Mouse (Mus musculus) small intestine, adult 2 months (tissue): ENCODE results near the gene Flot2.

Source experiments
- CTCF ChIP-seq: fragments of 200-500 bp; IDR thresholded peaks from 2 replicates; pipeline ENCODE4 v1.5.1; 2012; ENCODE audit warnings: low read depth, mild to moderate bottlenecking, control low read depth, inconsistent platforms, low read length, moderate library complexity, mixed read lengths; ENCODE audit not compliant: insufficient replicate concordance, insufficient read length; ENCODE audit errors: extremely low read depth
- POLR2A ChIP-seq: fragments of 200-500 bp; IDR thresholded peaks from 2 replicates; pipeline ENCODE4 v1.6.1; 2012; ENCODE audit warnings: low read depth, mild to moderate bottlenecking, control low read depth, inconsistent platforms, low read length, moderate library complexity

GRCm38 (mm10) chr11:78102958-78103747, 65.4 kb downstream of the Flot2 start:
- TF ChIP-seq CTCF (no peak), POLR2A (no peak)
